In genomic region chr14:72148886-72149285, GRCm38 (mm10) we compare ENCODE assay signal across 13 mouse cellular contexts.
"Had no signal": no experiment of that assay in that cellular context is flagged by ENCODE, and none has a peak within 500 bp of the region (broad histone marks: within the 10 kb centered on the region; RNA-seq: fewer than 3 reads in every experiment).

No protein-coding gene starts in this region.

- H3K36me3 ChIP-seq: kidney, embryonic 15.5 days; limb, embryonic 12.5 days; liver, embryonic 13.5 days; lung, embryonic 15.5 days; midbrain, embryonic 15.5 days had no signal

- H3K4me2 ChIP-seq: kidney, embryonic 15.5 days; limb, embryonic 12.5 days; liver, embryonic 13.5 days; lung, embryonic 15.5 days; midbrain, embryonic 15.5 days had no signal

- H3K9ac ChIP-seq: kidney, embryonic 15.5 days; limb, embryonic 12.5 days; liver, embryonic 13.5 days; liver, postnatal 0 days; lung, embryonic 15.5 days; midbrain, embryonic 15.5 days had no signal

- H3K9me3 ChIP-seq: kidney, embryonic 15.5 days; limb, embryonic 12.5 days; liver, embryonic 13.5 days; lung, embryonic 15.5 days; megakaryocyte, embryonic 14.5 days; midbrain, embryonic 15.5 days had no signal

- H3K4me1 ChIP-seq: kidney, embryonic 15.5 days; limb, embryonic 12.5 days; liver, embryonic 13.5 days; lung, embryonic 15.5 days; megakaryocyte, embryonic 14.5 days had no signal

- H3K27ac ChIP-seq: kidney, embryonic 15.5 days; left cerebral cortex, adult 2 months; limb, embryonic 12.5 days; liver, embryonic 13.5 days; lung, embryonic 15.5 days; macrophage; midbrain, embryonic 15.5 days had no signal

- ATAC-seq: liver, postnatal 0 days had no signal

- H3K27me3 ChIP-seq: kidney, embryonic 15.5 days; limb, embryonic 12.5 days; liver, embryonic 13.5 days; lung, embryonic 15.5 days; midbrain, embryonic 15.5 days had no signal

- DNase-seq: kidney, adult 2 months; liver, embryonic 13.5 days; liver, postnatal 0 days; lung, postnatal 14 days; thymus, adult 18-20 months; thymus, postnatal 14 days had no signal

- H3K4me3 ChIP-seq: kidney, embryonic 15.5 days; left cerebral cortex, adult 2 months; limb, embryonic 12.5 days; liver, embryonic 13.5 days; lung, embryonic 15.5 days; megakaryocyte, embryonic 14.5 days; midbrain, embryonic 15.5 days had no signal
